Mouse (Mus musculus): ENCODE results near the gene Nin. TPM values are rescaled to one million over a fixed set of nuclear protein-coding genes. Genes with fewer than 3 reads are reported as not detected.
"Not testable (repeated sequence)": the region's sequence is repeated elsewhere in the genome, so short reads cannot be mapped to it uniquely, and the experiment has no call there.

Nin gene
- 15.7 and 17.0 TPM in 2 replicates for polyA plus RNA-seq (2016; fragmentation: Nextera tagmentation; extraction: Ambion mirVana)

DNA sequence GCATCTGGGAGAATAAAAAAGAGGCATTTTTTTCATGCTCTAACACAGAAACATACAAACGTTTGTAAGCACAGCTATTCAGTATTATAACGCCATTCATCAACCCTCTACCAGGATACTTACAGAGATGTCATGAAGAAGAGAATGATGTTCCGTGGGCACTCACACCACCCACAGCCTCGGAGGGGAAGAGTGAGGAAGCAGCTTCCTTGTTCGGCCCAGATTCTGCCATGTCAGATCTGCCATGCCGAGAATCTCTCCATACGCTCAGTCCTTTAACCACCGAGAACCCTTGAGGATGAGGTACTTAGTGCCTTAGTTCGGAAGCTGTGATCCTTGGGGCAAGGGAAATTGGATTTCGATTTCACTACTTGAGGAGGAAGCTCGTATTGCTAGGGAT is at the start of gene Nin:
Gene Nin (minus strand): TSS at position 367 of the 400 bp plus-strand sequence.
- H3K9ac ChIP-seq, result no peak within 1 kb of the TSS
- no peak for ATAC-seq (ENCODE audit: low FRiP score)
- 60% methylated on average over 11 of the region's 11 CpGs for WGBS
- no peaks in the 10 kb centered on the region; the same call in 1 of the 2 replicates for H3K27me3 ChIP-seq
- H3K36me3 ChIP-seq, result no peaks in the 10 kb centered on the region
- H3K4me1 ChIP-seq, result peaks cover 19% of the 10 kb centered on the region
- H3K27ac ChIP-seq, result no peak within 1 kb of the TSS
- no peak within 1 kb of the TSS for H3K4me3 ChIP-seq
- H3K4me2 ChIP-seq (replicated peaks), result no peak within 1 kb of the TSS
- H3K9me3 ChIP-seq (replicated peaks), result no peaks in the 10 kb centered on the region

DNA sequence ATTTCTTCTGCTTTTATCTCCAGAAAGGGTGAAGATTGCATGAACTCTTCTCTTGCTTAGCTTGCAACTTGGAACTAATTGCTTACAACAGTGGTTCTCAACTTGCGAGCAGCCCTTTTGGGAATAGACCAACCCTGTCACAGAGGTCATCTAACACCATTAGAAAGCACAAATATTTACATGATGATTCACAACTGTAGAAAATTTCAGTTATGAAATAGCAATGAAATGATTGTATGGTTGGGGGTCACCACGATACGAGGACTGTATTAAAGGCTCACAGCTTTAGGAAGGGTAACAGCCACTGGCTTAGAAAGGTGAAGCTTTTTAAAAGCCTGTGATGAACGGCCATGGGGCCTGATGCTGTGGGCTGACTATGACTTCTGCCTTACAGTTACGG is 47.5 kb upstream of the Nin start:
- no peak for ATAC-seq (ENCODE audit: low FRiP score)
- no peaks in the 10 kb centered on the region for H3K9me3 ChIP-seq (replicated peaks)
- no peaks in the 10 kb centered on the region for H3K36me3 ChIP-seq
- 76% methylated on average over 5 of the region's 5 CpGs for WGBS
- no peak overlapping the region for H3K4me2 ChIP-seq (replicated peaks)
- H3K27ac ChIP-seq, result no peak overlapping the region
- H3K27me3 ChIP-seq, result no peaks in the 10 kb centered on the region
- no peaks in the 10 kb centered on the region for H3K4me1 ChIP-seq
- H3K9ac ChIP-seq, result no peak overlapping the region
- no peak overlapping the region for H3K4me3 ChIP-seq

DNA sequence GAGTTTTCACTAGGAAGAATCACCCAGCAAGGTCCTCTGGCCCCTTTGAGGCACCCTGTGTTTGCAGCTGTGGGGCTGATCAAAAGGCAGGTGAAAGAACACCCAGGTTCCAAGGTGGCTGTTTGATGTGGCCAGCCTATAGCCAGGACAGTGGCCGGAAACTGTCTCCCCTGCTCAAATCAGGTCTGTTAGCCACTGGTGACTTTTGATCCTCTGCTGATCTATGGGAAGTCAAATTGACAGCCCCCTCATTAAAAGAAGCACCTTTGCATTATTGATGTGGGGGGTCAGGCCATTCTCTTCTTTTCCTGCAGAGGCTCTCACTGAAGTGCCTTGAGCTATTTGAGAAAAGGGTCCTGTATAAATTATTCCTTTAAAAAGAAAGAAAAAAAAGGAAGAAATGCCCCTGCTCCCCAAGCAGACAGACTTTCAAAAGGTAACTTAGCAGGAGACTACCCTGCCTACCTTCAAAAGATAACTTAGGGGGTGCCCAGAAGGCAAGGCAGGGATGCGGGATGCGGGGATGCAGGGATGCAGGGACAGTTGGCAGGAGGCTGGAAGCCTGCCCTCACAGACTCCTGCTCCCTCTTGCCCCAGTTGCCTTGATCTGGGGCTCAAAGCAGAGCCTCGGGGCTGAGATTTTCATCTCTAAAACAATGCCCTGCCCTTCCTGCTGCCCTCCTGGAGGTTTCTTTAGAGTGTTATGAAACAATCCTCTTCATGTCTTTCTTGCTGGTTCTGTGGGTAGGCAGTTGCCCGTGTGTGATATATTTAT is 44.0 kb upstream of the Nin start:
- no peak overlapping the region for H3K27ac ChIP-seq
- no peaks in the 10 kb centered on the region for H3K4me1 ChIP-seq
- ATAC-seq (ENCODE audit: low FRiP score), result no peak
- no peak overlapping the region for H3K4me3 ChIP-seq
- WGBS, result 51% methylated on average over 5 of the region's 5 CpGs
- H3K4me2 ChIP-seq (replicated peaks), result no peak overlapping the region
- no peak overlapping the region for H3K9ac ChIP-seq
- H3K27me3 ChIP-seq, result no peaks in the 10 kb centered on the region
- no peaks in the 10 kb centered on the region for H3K9me3 ChIP-seq (replicated peaks)
- H3K36me3 ChIP-seq, result no peaks in the 10 kb centered on the region

DNA sequence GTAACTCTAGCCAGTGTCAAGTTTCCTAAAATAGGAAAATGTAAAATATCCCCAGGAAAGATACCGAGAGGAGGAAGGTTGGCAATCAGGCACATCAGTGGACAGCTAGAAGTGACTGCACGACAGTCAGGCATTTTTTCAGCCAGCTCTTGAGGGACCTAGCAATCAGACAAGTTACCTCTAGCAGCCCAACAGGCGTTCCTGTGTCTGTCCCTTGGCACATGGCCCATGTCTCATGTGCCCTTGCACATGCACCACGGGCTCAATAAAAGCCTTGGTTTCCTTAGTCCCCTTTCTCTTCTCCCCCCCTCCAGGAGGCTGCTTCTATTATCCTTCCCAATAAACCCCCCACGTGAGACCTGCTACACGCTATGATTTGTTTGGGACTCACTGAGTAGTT is 42.7 kb upstream of the Nin start:
- Histone ChIP-seq H3K9me3 (replicated peaks) (no peaks in the 10 kb centered on the region), H3K4me1 (no peaks in the 10 kb centered on the region), H3K4me3 (no peak overlapping the region), H3K27me3 (no peaks in the 10 kb centered on the region), H3K27ac (no peak overlapping the region), H3K4me2 (replicated peaks) (no peak overlapping the region), H3K36me3 (no peaks in the 10 kb centered on the region), H3K9ac (no peak overlapping the region)
- ATAC-seq (ENCODE audit: low FRiP score), result no peak
- 73% methylated on average over 6 of the region's 6 CpGs for WGBS

DNA sequence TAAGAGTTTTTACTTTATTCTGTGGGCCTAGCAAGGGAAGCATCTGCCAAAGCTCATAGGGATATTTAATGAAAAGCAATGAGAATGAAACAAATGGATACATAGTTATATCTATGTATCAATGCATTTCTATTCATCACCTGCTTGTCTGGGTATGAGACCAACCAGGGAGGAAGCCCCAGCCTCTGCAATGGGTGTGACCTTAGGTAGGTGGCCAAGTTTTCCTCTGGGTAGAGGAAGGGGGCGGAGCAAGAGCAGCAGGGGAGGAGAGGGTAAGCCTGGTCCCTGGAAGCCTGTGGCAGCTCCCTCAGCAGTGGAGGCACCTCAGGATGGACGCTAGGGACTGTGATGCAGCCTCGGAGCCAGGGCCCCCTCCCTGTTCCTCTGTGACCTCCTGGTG is 40.3 kb upstream of the Nin start, which contains the start of gene Abhd12b:
Gene Abhd12b (plus strand): TSS at position 301 of the 400 bp plus-strand sequence.
- Histone ChIP-seq H3K27me3 (no peaks in the 10 kb centered on the region), H3K4me2 (replicated peaks) (no peak within 1 kb of the TSS), H3K4me1 (peaks cover 4% of the 10 kb centered on the region; the same call in 1 of the 2 replicates), H3K9ac (no peak within 1 kb of the TSS), H3K9me3 (replicated peaks) (no peaks in the 10 kb centered on the region), H3K27ac (no peak within 1 kb of the TSS), H3K36me3 (no peaks in the 10 kb centered on the region), H3K4me3 (no peak within 1 kb of the TSS)
- 47% methylated on average over 3 of the region's 3 CpGs for WGBS
- ATAC-seq (ENCODE audit: low FRiP score), result no peak

DNA sequence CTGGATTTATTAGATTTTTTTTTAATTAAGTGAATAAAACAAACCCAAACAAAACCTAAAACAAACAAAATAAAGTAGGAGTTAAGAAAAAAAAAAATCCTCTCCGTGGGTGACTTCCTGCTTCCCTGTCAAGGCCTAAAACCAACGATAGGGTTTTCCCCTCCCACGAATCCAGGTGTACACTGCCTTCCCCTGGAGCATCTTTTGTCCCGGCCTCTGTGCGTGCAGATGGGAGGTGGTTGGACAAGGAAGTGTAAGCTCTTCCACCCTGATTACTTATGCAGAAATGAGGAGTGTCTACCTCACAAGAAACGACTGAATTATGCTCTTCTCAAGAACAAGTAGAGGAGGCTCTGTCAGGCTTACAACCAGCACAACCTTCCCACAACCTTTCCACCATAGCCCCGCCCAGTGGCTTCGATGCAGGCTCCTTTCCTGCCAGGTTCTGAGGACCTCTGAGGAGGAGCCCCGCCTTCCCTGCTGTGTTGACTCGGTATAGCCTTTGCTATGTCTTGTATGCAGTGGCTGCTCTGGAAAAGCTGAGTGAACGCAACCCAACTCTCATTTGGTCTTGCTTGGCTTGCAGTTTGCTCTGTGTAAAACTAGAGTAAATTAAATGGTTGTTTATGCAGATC is 35.2 kb upstream of the Nin start:
- ATAC-seq (ENCODE audit: low FRiP score), result no peak
- 10% methylated on average over 11 of the region's 11 CpGs for WGBS
- Histone ChIP-seq H3K27me3 (no peaks in the 10 kb centered on the region), H3K27ac (no peak overlapping the region), H3K9me3 (replicated peaks) (no peaks in the 10 kb centered on the region), H3K9ac (no peak overlapping the region), H3K4me3 (peak overlapping the region; percentile 17; the same call in 1 of the 2 replicates), H3K4me1 (peaks cover 12% of the 10 kb centered on the region), H3K4me2 (replicated peaks) (peak overlapping the region; percentile 43), H3K36me3 (no peaks in the 10 kb centered on the region)

DNA sequence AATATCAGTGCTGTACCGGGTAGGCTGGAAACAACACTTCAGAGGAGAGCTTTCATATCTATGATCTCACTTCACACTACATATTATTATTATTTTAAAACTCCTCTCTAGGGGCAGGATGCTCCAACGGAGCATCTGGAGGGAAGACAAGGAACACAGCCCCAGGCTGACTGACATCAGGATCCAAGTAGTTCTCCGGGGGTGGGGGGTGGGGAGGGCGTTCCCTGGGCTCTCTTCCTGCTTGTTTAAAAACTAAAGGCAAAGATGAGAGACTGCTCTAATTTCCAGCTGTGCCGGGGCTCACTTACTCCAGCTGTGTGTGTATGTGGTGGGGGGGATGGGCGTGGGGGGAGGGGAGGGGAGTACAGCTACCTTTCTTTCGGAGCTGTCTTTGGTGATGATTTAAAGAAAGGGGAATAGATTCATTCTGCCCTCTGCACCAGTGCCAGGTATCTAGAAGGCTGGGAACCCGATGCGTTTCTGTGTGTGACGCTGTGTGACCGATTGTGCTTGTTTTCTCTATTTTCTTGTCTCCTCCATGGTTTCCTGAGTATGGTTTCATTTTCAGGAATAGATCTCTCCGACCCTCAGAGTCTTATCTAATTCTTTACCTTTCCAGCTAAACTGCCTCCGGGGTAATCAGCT is 34.6 kb upstream of the Nin start:
- H3K9ac ChIP-seq, result peak overlapping the region; percentile 39; the same call in 1 of the 2 replicates
- H3K9me3 ChIP-seq (replicated peaks), result no peaks in the 10 kb centered on the region
- H3K4me2 ChIP-seq (replicated peaks), result peak overlapping the region; percentile 43
- peak overlapping the region; percentile 36; the same call in 1 of the 2 replicates for H3K27ac ChIP-seq
- H3K36me3 ChIP-seq, result no peaks in the 10 kb centered on the region
- 7% methylated on average over 13 of the region's 13 CpGs for WGBS
- H3K4me1 ChIP-seq, result peaks cover 12% of the 10 kb centered on the region
- ATAC-seq (ENCODE audit: low FRiP score), result no peak
- peak overlapping the region; percentile 17 for H3K4me3 ChIP-seq
- H3K27me3 ChIP-seq, result no peaks in the 10 kb centered on the region

DNA sequence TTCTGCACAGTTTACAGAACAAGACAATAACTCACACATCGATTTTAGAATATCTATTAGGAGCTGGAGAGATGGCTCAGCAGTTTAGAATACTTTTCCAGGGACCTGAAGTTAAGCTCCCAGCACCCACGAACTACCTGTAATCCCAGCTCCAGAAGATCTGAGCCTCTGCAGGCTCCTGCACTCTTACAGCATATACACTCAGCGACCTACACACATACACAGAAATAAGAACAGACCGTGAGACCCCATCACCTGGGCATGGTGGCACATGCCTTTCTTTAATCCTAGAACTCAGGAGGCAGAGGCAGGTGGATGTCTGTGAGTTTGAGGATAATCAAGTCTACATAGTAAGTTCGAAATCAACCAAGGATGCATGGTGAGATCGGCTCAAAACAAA is 32.1 kb upstream of the Nin start:
- no peak for ATAC-seq (ENCODE audit: low FRiP score)
- Histone ChIP-seq H3K9me3 (replicated peaks) (no peaks in the 10 kb centered on the region), H3K9ac (no peak overlapping the region), H3K4me1 (peaks cover 12% of the 10 kb centered on the region), H3K27ac (no peak overlapping the region), H3K27me3 (no peaks in the 10 kb centered on the region), H3K4me3 (no peak overlapping the region), H3K4me2 (replicated peaks) (no peak overlapping the region), H3K36me3 (no peaks in the 10 kb centered on the region)
- 89% methylated on average over 6 of the region's 6 CpGs for WGBS

DNA sequence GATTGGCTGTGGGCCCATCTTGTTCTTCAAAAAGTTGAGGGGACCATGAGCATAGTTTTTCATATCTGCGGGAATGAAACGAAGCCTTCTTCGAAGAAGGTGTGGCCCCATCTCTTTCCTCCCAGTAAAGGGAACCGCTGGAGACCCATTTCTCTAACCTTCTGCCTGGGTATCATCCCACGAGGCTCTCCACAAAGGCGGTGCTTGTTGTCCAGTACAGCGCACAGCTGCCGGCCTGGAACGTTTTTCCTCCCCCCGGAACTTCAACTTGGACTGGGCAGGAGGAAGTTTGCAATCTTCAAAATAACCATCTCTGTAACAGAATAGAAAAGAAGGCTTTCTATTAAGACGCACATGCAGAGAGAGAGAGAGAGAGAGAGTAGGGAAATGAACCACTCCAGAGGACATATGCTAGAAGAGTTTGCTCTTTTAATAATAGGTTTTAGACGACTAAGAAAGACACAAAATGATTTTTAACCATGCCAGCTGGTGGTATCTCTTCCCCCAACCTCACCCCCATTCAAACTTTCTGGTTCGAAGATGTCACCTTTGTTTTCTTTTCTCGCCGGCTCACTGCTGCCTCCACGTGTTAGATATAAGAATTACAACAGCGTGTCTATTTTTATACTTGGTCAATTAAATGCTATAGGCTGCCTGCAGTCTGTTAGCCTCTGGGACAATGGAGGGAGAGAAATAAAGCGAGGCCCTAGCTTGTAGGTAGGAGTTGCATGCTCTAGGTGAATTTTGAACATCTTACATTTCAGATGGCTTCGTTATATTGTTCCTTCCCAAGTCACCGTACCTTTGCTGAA is 31.3 kb upstream of the Nin start:
- H3K4me2 ChIP-seq (replicated peaks), result no peak overlapping the region
- H3K9me3 ChIP-seq (replicated peaks), result no peaks in the 10 kb centered on the region
- H3K27me3 ChIP-seq, result no peaks in the 10 kb centered on the region
- H3K36me3 ChIP-seq, result no peaks in the 10 kb centered on the region
- ATAC-seq (ENCODE audit: low FRiP score), result peak; percentile 35; the same call in 1 of the 2 replicates
- WGBS, result 48% methylated on average over 20 of the region's 20 CpGs
- H3K4me1 ChIP-seq, result peaks cover 12% of the 10 kb centered on the region
- H3K4me3 ChIP-seq, result no peak overlapping the region
- H3K27ac ChIP-seq, result peak overlapping the region; percentile 8; the same call in 1 of the 2 replicates
- H3K9ac ChIP-seq, result no peak overlapping the region

DNA sequence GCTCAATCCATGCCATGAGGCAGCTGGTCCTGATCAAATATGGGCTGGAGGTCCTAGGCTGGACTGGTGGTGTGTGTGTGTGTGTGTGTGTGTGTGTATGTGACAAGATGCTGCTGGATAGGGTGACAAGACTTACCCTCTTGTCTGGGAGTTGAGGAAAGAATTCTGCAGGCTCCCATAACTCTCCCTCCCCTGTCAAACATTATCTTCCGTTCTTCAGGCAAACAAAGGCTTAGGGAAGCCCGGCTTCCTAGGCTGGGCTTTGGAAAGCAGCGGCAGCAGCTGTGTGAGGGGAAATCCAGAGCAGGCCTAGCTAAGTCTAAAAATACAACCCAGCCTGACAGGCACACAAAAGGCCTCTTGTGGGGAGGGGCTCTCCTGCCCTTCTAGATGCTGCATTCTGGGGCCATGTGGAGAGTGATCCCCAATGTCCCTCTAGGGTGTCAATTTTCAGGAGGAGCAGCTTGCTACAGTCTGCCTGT is 30.6 kb upstream of the Nin start:
- not testable (repeated sequence) for H3K9ac ChIP-seq; H3K36me3 ChIP-seq; H3K27me3 ChIP-seq; H3K4me2 ChIP-seq (replicated peaks); H3K4me3 ChIP-seq; H3K9me3 ChIP-seq (replicated peaks); ATAC-seq (ENCODE audit: low FRiP score)
- WGBS, result 12% methylated on average over 3 of the region's 3 CpGs
- H3K27ac ChIP-seq, result peak overlapping the region; percentile 67
- H3K4me1 ChIP-seq, result peaks cover 11% of the 10 kb centered on the region

DNA sequence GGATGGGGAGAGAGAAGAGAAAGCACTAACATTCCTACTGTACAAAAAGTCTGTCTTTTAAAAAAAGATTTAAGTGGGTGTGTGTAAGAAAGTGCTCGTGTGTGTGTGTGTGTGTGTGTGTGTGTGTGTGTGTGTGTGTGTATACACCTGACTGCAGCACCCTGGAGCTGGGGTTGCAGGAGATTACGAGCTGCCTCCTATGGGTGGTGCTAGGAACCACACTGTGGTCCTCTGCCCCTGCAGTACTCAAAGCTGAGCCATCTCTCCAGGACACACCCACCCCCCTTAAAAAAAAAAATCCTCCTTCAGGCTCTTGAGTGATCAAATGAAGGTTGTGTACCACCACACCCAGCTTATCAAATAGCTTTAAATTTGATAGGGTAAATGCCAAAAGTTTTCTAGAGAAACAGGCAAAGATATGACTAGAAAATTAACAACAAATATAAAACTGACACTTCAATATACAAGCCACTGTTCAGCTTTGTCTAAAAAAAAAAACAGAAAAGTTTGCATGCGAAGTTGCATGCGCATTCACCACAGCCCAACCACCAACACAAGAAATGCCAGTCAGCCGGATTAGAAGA is 27.6 kb upstream of the Nin start:
- H3K27ac ChIP-seq, result no peak overlapping the region
- ATAC-seq (ENCODE audit: low FRiP score), result no peak
- no peak overlapping the region for H3K4me3 ChIP-seq
- no peaks in the 10 kb centered on the region for H3K9me3 ChIP-seq (replicated peaks)
- no peak overlapping the region for H3K9ac ChIP-seq
- WGBS, result 93% methylated on average over 5 of the region's 5 CpGs
- peaks cover 2% of the 10 kb centered on the region; the same call in 1 of the 2 replicates for H3K4me1 ChIP-seq
- no peaks in the 10 kb centered on the region for H3K27me3 ChIP-seq
- no peak overlapping the region for H3K4me2 ChIP-seq (replicated peaks)
- H3K36me3 ChIP-seq, result no peaks in the 10 kb centered on the region
